Mouse (Mus musculus) liver, embryonic 14 days (tissue): ENCODE results near the gene Spon1. TPM values are rescaled to one million over a fixed set of nuclear protein-coding genes. Genes with fewer than 3 reads are reported as not detected.

Source experiments
- polyA plus RNA-seq: library from polyadenylated mRNA; depleted of rRNA; stranded (reverse); fragments of >200 nt; gene quantifications from 2 replicates; pipeline ENCODE4 v1.2.3, GENCODE M21; 2012; rRNA removed

The Spon1 gene
- 0.20 and 0.52 TPM in 2 replicates for polyA plus RNA-seq

DNA sequence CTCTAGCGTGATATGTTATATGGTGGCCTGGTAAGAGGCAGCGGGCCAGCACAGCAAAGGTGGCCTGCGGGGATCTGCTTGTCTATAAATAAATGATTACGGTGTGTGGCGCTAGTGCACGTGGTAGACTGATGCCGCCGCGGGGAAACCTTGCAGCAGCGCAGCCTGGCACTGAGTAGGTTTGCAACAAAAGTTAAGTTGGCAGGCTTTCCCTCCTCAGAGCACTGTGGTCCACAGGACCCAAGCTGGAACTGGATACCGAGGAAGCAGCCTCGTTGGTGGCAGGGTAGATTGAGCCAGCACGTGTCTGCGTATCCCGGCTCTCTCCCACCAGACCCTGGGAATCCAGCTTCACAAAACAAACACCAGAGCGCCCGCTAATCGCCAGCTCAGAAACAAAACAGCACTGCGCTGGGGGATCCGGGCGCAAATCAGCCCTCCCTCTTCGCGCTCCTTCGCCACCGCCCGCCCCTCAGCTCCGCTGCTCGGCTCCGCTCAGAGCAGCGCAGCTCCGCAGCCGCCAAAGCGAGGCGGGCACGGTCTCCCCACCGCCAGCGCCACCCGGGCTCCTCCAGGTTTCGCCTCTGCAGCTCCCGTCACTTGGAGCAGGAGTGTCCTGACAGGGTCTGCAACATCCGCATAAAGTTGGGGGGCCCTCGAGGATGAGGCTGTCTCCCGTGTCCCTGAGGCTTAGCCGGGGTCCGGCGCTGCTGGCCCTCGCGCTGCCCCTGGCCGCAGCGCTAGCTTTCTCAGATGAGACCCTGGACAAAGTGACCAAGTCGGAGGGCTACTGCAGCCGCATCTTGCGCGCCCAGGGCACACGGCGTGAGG, at the start of gene Spon1:
Gene Spon1 (plus strand): TSS at position 332 of the 831 bp plus-strand sequence.

